Mouse (Mus musculus) cortical plate, adult 2 months (tissue): ENCODE results near the gene Tulp1. TPM values are rescaled to one million over a fixed set of nuclear protein-coding genes. Genes with fewer than 3 reads are reported as not detected.
A peak's percentile ranks its signal among the peaks of the same experiment; 100 is the strongest.
"Not testable (repeated sequence)": the region's sequence is repeated elsewhere in the genome, so short reads cannot be mapped to it uniquely, and the experiment has no call there.

ENCODE experiments used
- H3K27ac ChIP-seq: fragments of 200-500 bp; 2 replicates; pipeline ENCODE4 v1.5.1; 2012; ENCODE audit warnings: low read length, control low read depth, inconsistent platforms; ENCODE audit not compliant: insufficient read depth
- H3K4me1 ChIP-seq: fragments of 200-500 bp; 2 replicates; pipeline ENCODE4 v1.6.1; 2011; ENCODE audit warnings: low read length; ENCODE audit not compliant: control insufficient read depth, insufficient read depth
- H3K4me3 ChIP-seq: fragments of 200-500 bp; 2 replicates; pipeline ENCODE4 v1.5.1; 2011; ENCODE audit warnings: mild to moderate bottlenecking, low read length, control low read depth; ENCODE audit not compliant: insufficient read depth
- CTCF ChIP-seq: fragments of 200-500 bp; IDR thresholded peaks from 2 replicates; pipeline ENCODE4 v1.5.1; 2011; ENCODE audit warnings: mild to moderate bottlenecking, control low read depth, low read length; ENCODE audit not compliant: insufficient read depth; ENCODE audit errors: extremely low read depth
- POLR2A ChIP-seq: fragments of 200-500 bp; IDR thresholded peaks from 2 replicates; pipeline ENCODE4 v1.6.1; 2011; ENCODE audit warnings: mild to moderate bottlenecking, low read length, control low read depth; ENCODE audit not compliant: insufficient read depth; ENCODE audit errors: extremely low read depth
- polyA plus RNA-seq: library from polyadenylated mRNA; depleted of rRNA; stranded (reverse); fragments of >200 nt; gene quantifications from 2 replicates; pipeline ENCODE4 v1.2.3, GENCODE M21; 2012; rRNA removed

Gene Tulp1
- polyA plus RNA-seq, result not detected in 2 replicates

DNA sequence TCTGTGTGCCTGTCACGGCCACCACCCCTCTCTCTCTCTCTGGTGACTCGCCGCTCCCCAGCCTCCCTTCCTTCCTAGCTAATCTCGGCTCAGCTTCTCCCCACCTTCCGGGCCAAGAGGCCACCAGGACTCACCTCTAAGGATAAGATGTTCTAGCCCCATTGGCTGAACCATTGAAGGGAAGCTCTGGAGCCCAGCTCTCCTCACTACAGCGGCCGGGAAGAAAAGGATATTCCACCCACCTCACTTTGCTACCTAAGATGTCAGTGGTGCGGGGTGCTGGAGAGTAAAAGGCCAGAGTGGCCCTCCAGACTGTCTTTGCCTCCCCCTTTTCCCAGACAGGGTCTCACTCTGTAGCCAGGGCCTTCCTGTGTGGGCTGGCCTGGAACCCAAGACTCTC is at the start of gene Tulp1:
TSS of gene Tulp1 (minus strand) at position 101 of the 400 bp plus-strand sequence.
- H3K4me1 ChIP-seq, result no peaks in the 10 kb centered on the region
- TF ChIP-seq CTCF (no peak), POLR2A (no peak)
- no peak within 1 kb of the TSS for H3K27ac ChIP-seq
- no peak within 1 kb of the TSS for H3K4me3 ChIP-seq

DNA sequence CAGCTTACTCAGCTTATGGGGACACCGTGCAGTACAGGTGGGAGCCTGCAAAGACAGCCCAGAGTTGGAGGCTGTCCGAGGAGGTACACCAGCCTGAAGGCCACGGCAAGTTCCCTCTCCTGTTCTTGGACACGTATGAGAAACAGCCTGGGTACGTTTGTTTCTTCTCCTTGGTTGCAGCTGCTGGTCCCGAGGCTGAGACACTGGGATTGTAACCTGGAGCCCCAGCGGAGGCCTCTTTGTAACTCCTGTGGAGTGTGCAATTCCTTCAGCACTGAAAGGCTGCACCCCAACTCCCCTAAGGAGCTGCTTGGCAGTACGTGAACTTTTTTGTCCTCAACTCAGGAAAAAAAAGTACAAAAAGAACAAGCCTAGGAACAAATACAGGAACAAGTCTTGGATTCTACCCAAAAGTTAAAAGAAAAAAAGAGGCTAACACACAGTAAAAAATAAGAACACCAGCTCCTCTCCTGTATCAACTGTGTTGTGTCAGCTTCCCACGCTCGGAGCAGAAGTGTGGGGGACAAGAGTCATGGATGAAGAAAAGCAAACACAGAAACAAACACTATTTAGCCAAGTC is 46.4 kb upstream of the Tulp1 start:
- TF ChIP-seq POLR2A (no peak), CTCF (no peak)
- H3K4me1 ChIP-seq, result peaks cover 7% of the 10 kb centered on the region
- H3K27ac ChIP-seq, result no peak overlapping the region
- no peak overlapping the region for H3K4me3 ChIP-seq

DNA sequence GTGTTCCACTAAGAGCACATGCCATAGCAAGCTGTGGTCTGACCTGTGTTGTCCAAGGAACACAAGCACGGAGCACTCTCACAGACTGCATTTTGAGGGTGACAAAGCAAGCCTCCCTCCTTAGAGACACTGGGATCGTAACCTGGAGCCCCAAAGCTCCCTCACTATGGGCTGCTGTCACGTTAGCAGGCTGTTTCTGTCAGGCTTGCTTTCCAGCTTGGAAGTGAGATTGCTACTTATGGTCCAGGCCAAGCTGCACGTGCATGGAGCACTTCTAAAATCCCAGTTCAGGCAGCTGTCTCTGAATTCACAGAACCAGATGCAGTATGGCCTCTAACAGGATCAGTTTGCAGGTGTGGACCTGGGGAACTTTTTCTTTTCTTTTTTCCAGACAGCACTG is 45.7 kb upstream of the Tulp1 start:
- Histone ChIP-seq H3K27ac (no peak overlapping the region), H3K4me3 (no peak overlapping the region), H3K4me1 (peaks cover 7% of the 10 kb centered on the region)
- TF ChIP-seq CTCF (no peak), POLR2A (no peak)

DNA sequence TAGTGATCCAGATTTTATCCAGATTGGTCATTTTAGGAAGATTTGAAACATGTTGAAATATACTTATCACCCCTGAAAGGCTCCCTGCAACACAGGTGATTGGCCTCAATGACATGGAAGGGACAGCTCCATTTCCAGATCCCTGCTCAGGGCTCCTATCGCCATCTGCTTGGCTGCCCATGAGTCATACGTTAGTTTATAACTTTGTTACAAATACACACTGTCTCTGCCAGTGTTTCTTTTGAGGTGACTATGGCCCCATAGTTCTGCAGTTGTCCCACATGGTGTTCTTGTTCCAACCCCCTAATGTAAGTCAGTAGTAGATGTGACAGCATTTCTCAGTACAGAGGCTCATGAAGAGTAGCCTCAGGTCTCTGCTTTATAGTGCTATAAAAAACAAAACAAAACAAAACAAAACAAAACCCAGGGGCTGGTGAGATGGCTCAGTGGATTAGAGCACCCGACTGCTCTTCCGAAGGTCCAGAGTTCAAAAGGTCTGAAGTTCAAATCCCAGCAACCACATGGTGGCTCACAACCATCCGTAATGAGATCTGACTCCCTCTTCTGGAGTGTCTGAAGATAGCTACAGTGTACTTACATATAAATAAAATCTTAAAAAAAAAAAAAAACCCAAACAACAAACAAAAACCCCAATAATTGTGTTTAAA is 43.4 kb upstream of the Tulp1 start:
- H3K4me1 ChIP-seq, result peaks cover 4% of the 10 kb centered on the region
- TF ChIP-seq CTCF (no peak), POLR2A (no peak)
- H3K4me3 ChIP-seq, result no peak overlapping the region
- no peak overlapping the region for H3K27ac ChIP-seq

DNA sequence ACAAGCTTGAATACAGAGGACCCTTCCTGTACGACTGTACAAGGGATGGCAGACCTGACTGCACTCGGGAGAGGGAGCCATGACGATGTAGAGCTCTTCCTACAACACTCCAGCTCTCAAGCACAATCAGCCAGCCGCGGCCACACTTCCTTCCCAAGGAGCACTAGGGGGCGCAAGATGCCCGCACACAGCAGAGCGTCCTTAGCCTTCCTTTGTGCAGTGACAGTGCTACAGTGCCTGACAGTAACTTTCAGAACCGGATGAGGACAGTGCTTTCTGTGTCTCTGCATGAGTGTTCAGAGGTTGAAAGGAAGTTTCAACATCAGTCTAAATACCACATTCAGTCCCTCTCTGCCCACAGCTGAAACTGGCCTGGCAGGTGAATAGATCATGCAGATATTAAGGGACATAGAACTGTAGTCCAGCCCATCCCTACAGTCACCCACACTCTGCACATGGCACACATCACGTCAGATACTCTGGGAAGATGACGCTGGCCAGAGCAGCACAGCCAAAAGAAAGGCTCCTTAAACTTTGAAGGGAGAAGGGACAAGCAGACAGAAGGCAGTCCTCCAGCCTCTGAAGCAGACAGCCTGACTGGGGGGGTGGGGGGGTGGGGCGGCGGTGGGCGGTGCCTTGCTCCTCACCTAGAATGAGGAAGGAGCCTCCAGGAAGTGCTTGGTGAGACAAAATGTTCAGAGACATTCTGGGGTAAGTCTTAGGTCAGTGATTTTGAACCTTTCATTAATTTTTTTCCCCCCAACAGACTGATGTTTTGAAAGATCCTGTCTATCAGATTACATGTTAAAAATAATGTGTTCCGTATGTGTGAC is 42.6 kb upstream of the Tulp1 start:
- no peak overlapping the region for H3K4me3 ChIP-seq
- H3K4me1 ChIP-seq, result peaks cover 4% of the 10 kb centered on the region
- TF ChIP-seq CTCF (peak; percentile 96), POLR2A (no peak)
- no peak overlapping the region for H3K27ac ChIP-seq

DNA sequence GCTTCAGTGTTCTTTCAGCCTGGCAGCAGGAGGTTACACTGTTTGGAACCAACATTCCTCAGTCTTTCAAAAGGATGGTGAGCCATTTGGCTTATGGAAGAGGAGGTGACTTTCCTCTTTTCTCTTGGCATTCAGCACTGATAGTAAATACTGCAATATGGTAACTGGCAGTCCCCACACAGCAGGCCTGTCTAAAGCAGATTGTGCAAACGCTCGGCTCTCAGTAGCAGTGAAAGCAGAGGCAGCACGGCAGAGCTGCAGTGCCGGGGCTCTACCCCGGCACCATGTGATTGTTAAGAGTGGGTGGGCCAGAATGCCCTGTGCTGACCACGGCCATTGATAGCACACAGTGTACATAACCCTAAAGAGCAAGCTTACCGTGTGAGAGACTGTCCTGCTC is 41.4 kb upstream of the Tulp1 start:
- TF ChIP-seq CTCF (no peak), POLR2A (no peak)
- peaks cover 2% of the 10 kb centered on the region; the same call in 1 of the 2 replicates for H3K4me1 ChIP-seq
- no peak overlapping the region for H3K4me3 ChIP-seq
- H3K27ac ChIP-seq, result no peak overlapping the region

DNA sequence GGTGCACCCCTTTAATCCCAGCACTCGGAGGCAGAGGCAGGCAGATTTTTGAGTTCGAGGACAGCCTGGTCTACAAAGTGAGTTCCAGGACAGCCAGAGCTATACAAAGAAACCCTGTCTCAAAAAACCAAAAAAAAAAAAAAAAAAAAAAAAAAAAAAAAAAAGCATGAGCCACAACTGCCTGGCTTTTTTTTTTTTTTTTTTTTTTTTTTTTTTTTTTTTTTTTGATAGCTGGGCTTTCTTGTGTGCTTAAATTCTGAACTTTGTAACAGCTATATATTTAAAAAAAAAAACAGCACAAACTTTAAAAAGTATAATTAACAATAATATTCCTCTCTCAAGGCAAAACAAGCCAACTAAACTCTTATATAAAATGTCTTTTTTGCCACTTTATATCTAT is 39.7 kb upstream of the Tulp1 start:
- not testable (repeated sequence) for H3K4me3 ChIP-seq, H3K4me1 ChIP-seq, H3K27ac ChIP-seq

DNA sequence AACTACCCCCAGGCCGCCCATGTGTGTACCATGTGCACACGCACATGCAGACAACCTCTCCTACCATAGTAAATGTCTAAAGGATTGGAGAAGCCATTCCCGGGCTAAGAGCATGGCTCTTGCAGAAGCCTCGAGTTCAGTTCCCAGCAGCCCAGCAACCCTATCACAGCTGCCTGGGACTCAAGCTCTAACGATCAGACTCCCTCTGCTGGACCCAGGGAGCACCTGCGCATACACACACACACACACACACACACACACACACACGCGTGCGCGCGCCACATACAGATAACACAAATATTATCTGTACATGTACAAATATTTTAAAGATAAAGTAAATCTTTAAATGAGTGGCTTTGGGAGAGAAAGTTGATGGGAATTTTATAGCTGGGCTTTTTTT is 39.3 kb upstream of the Tulp1 start:
- Histone ChIP-seq H3K4me3 (no peak overlapping the region), H3K27ac (no peak overlapping the region), H3K4me1 (peaks cover 2% of the 10 kb centered on the region; the same call in 1 of the 2 replicates)
- TF ChIP-seq CTCF (no peak), POLR2A (no peak)

DNA sequence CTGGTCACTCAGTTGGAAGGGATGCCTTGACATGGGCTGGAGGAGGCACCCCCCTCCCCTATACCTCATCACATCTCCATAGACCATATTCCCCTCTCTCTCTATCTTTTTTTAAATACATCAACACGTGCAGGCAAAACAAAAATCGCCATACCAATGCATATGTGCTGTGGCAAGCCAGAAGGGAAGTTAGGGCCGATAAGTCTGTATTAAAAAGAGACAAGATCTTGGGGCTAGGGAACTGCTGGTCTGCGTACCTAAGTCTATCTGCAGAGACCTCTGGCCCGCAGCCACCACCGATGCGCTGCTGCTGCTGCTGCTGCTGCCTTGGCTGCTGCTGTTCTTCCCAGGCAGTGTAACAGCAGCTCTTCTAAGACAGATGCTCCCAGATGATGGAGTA is 30.0 kb upstream of the Tulp1 start:
- Histone ChIP-seq H3K27ac (no peak overlapping the region), H3K4me3 (no peak overlapping the region), H3K4me1 (no peaks in the 10 kb centered on the region)
- TF ChIP-seq POLR2A (no peak), CTCF (no peak)

DNA sequence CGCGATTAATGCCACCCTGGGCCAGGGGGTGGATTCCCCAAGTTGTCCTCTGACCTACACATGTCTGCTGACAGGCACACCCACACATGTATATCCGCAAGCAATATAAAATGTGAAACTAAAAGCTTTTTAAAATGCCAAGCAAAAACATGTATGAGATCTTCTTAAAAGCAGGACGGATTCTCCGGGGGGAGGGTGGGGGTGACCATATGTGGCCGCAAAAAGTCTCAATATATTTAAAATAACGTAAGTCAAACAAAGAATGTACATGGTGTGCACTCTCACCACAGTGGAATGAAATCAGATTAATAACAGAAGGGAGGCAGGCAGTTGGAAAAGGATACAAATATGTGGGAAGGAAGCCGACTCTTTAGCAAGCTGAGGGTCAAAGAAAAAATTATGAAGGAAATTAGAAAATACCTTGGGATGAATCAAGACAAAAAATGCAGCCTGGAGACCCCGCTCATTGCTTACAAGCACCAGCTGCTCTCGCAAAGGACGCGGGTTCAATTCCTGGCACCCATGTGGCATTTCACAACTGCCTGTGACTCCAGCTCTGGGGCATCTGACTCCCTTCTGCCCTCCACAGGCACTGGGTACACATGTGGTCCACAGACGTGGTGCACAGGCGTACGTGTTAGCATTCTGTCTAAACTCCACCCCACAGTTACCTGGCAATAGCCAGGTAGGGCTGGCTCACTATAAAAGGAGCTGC is 29.2 kb upstream of the Tulp1 start:
- H3K27ac ChIP-seq, result no peak overlapping the region
- no peak overlapping the region for H3K4me3 ChIP-seq
- H3K4me1 ChIP-seq, result no peaks in the 10 kb centered on the region
- TF ChIP-seq POLR2A (no peak), CTCF (no peak)
